Mouse (Mus musculus) ES-E14 (cell line): ENCODE measurements around the gene Ogg1.

Experiments
- CHD2 ChIP-seq: IDR thresholded peaks from 2 replicates; pipeline ENCODE4 v1.6.1; 2014; ENCODE audit warnings: mild to moderate bottlenecking, low read depth, low read length, inconsistent platforms
- ZNF384 ChIP-seq: IDR thresholded peaks from 2 replicates; pipeline ENCODE4 v1.6.1; 2012; ENCODE audit warnings: low read depth, low read length, inconsistent platforms

- TF ChIP-seq ZNF384 (no peak), CHD2 (no peak)
These were observed 26.9 kb downstream of the Ogg1 start for GRCm38 (mm10) chr6:113353696-113354095.
